Mouse (Mus musculus): ENCODE data around the gene Cldn34a. TPM values are rescaled to one million over a fixed set of nuclear protein-coding genes. Genes with fewer than 3 reads are reported as not detected.
"Not testable (repeated sequence)": the region's sequence is repeated elsewhere in the genome, so short reads cannot be mapped to it uniquely, and the experiment has no call there.

Cldn34a gene
- not detected in 2 replicates for polyA plus RNA-seq (2015; fragmentation: Nextera tagmentation; extraction: Ambion mirVana)

DNA sequence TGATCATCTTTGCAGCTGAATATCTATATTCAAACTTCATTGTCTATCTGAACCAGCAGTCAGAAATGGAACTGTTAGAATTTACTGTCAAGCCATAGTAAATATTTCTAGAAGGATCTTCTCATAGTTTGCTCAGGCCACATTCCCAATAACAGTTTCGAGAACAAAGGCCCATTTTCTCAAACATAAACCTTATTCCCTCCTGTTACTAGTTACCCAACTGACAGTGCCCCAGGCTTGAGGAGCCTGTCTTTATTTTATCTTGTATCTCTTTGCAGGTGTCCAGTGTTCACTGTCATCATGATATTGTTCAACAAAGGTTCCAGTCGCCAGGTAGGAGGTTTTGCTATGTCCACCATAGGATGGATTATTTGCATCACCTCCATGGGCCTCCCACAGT lies at the start of gene Cldn34a:
Cldn34a (plus strand) TSS at position 301 of the 400 bp plus-strand sequence.
- H3K9me3 ChIP-seq (replicated peaks) = no peaks in the 10 kb centered on the region
- no peaks in the 10 kb centered on the region for H3K4me1 ChIP-seq (replicated peaks)
- no peaks in the 10 kb centered on the region for H3K36me3 ChIP-seq
- no peak within 1 kb of the TSS for H3K4me2 ChIP-seq
- H3K4me3 ChIP-seq (replicated peaks) = no peak within 1 kb of the TSS
- no peaks in the 10 kb centered on the region for H3K27me3 ChIP-seq
- 40% methylated on average over 2 of the region's 2 CpGs for WGBS (ENCODE audit: insufficient replicate concordance)
- DNase-seq = no peak
- ATAC-seq (ENCODE audit: low read depth) = no peak
- H3K9ac ChIP-seq = no peak within 1 kb of the TSS
- no peak within 1 kb of the TSS for H3K27ac ChIP-seq

DNA sequence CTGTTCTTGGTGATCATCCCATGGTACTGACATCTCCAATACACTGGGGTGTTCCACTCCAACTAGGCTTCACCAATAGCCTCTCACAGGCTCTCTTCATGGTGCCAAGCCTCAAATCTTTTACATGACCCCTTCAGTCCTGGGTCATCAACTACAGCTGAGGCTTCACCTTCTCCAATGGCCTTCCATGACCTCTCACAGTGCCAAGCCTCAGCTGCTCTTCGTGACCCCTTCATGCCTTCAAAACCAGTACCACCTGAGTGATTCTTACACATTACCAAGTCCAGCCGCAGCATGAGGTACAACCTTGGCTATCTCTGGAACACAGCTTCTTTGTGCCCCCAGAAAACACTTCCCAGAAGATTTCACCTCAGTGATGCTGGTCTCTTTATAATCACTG lies 44.5 kb upstream of the Cldn34a start:
- not testable (repeated sequence) for H3K36me3 ChIP-seq; DNase-seq; H3K4me2 ChIP-seq; H3K27ac ChIP-seq; H3K27me3 ChIP-seq; ATAC-seq (ENCODE audit: low read depth); H3K4me1 ChIP-seq (replicated peaks); H3K9me3 ChIP-seq (replicated peaks); H3K9ac ChIP-seq; H3K4me3 ChIP-seq (replicated peaks)
- WGBS (ENCODE audit: insufficient replicate concordance) = 64% methylated on average over 2 of the region's 2 CpGs

DNA sequence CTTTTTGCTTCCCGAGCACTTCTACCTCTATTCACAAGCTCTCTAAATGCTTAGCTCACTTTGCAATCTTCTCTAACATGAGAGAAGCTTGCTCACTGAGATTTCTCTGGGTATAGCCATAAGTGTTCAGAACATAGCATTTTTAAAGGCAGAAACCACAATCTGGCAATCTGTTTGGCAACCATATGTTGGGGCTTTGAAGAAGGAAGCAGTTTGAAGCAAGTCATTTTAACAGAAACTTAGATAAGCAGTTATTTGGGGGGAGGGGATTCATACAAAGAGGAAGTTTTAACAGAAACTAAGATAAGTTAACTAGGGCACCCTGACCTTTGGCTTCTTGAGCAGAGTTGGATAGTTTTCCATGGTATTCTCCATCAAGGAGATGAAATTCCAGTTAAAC lies 17.4 kb upstream of the Cldn34a start:
- H3K4me3 ChIP-seq (replicated peaks) = no peak overlapping the region
- H3K9ac ChIP-seq = no peak overlapping the region
- DNase-seq = no peak
- no peak for ATAC-seq (ENCODE audit: low read depth)
- no peak overlapping the region for H3K4me2 ChIP-seq
- H3K4me1 ChIP-seq (replicated peaks) = no peaks in the 10 kb centered on the region
- H3K27ac ChIP-seq = no peak overlapping the region
- no peaks in the 10 kb centered on the region for H3K36me3 ChIP-seq
- no peaks in the 10 kb centered on the region for H3K9me3 ChIP-seq (replicated peaks)
- WGBS (ENCODE audit: insufficient replicate concordance) = 63% methylated on average over 1 of the region's 1 CpGs
- H3K27me3 ChIP-seq = no peaks in the 10 kb centered on the region

- Histone ChIP-seq H3K36me3 (no peaks in the 10 kb centered on the region), H3K27me3 (no peaks in the 10 kb centered on the region), H3K9me3 (replicated peaks) (no peaks in the 10 kb centered on the region), H3K9ac (no peak overlapping the region), H3K4me1 (replicated peaks) (no peaks in the 10 kb centered on the region), H3K4me2 (no peak overlapping the region), H3K27ac (no peak overlapping the region), H3K4me3 (replicated peaks) (no peak overlapping the region)
- DNase-seq = no peak
- 26% methylated on average over 1 of the region's 1 CpGs for WGBS (ENCODE audit: insufficient replicate concordance)
- no peak for ATAC-seq (ENCODE audit: low read depth)
Observed at GRCm38 (mm10) chrX:152548180-152548579, 15.0 kb upstream of the Cldn34a start.

- no peaks in the 10 kb centered on the region for H3K4me1 ChIP-seq (replicated peaks)
- H3K27me3 ChIP-seq = no peaks in the 10 kb centered on the region
- no peak overlapping the region for H3K4me2 ChIP-seq
- H3K36me3 ChIP-seq = no peaks in the 10 kb centered on the region
- WGBS (ENCODE audit: insufficient replicate concordance) = 45% methylated on average over 6 of the region's 6 CpGs
- no peak overlapping the region for H3K9ac ChIP-seq
- no peak for ATAC-seq (ENCODE audit: low read depth)
- DNase-seq = no peak
- H3K27ac ChIP-seq = no peak overlapping the region
- H3K4me3 ChIP-seq (replicated peaks) = no peak overlapping the region
- no peaks in the 10 kb centered on the region for H3K9me3 ChIP-seq (replicated peaks)
Observed at GRCm38 (mm10) chrX:152557446-152557845, 5.7 kb upstream of the Cldn34a start.

Other genes starting within 250 kb of the Cldn34a start
- gene Kantr, start 235.8 kb upstream of the Cldn34a start, polyA plus RNA-seq (2015; fragmentation: Nextera tagmentation; extraction: Ambion mirVana) = 2.5 and 2.9 TPM in 2 replicates
- 6.1 and 7.4 TPM in 2 replicates for gene Tspyl2, start 220.9 kb upstream of the Cldn34a start, polyA plus RNA-seq (2015; fragmentation: Nextera tagmentation; extraction: Ambion mirVana)
- gene Gpr173, start 194.6 kb upstream of the Cldn34a start, polyA plus RNA-seq (2015; fragmentation: Nextera tagmentation; extraction: Ambion mirVana) = 0.17 and 0.24 TPM in 2 replicates
- 0.89 and 0.96 TPM in 2 replicates for gene Shroom2, start 206.1 kb downstream of the Cldn34a start, polyA plus RNA-seq (2015; fragmentation: Nextera tagmentation; extraction: Ambion mirVana)
- gene Gpr143, start 218.6 kb downstream of the Cldn34a start, polyA plus RNA-seq (2015; fragmentation: Nextera tagmentation; extraction: Ambion mirVana) = not detected in 2 replicates